Mouse (Mus musculus) neural tube, embryonic 11.5 days (tissue): Measurements from ENCODE around the gene Opcml. TPM values are rescaled to one million over a fixed set of nuclear protein-coding genes. Genes with fewer than 3 reads are reported as not detected.
A peak's percentile ranks its signal among the peaks of the same experiment; 100 is the strongest.

Experiments
- ATAC-seq: fragments of 200-750 bp; cut with Nextera tagmentation; 2 replicates; pipeline ENCODE4 v1.8.0; 2017; ENCODE audit warnings: moderate number of reproducible peaks, mild to moderate bottlenecking, moderate TSS enrichment, moderate library complexity; ENCODE audit not compliant: insufficient read depth, low FRiP score, low TSS enrichment
- DNase-seq: peaks from one replicate; pipeline ENCODE4 v3.0.0-alpha.2; 2015; ENCODE audit warnings: low spot score
- H3K27ac ChIP-seq: fragments of 300-500 bp; sonication (generic); 2 replicates; pipeline ENCODE4 v1.5.1; 2014; ENCODE audit warnings: low read depth, mild to moderate bottlenecking, low read length
- H3K27me3 ChIP-seq: fragments of 300-500 bp; sonication (generic); 2 replicates; pipeline ENCODE4 v1.6.1; 2014; ENCODE audit warnings: mild to moderate bottlenecking, low read length, mixed read lengths; ENCODE audit not compliant: control insufficient read depth, insufficient read depth
- H3K36me3 ChIP-seq: fragments of 300-500 bp; sonication (generic); 2 replicates; pipeline ENCODE4 v1.6.1; 2014; ENCODE audit warnings: mild to moderate bottlenecking, low read length, moderate library complexity, mixed read lengths; ENCODE audit not compliant: control insufficient read depth, insufficient read depth
- H3K4me1 ChIP-seq: fragments of 300-500 bp; sonication (generic); 2 replicates; pipeline ENCODE4 v1.6.1; 2014; ENCODE audit warnings: low read length, mixed read lengths; ENCODE audit not compliant: control insufficient read depth, insufficient read depth
- H3K4me2 ChIP-seq: fragments of 300-500 bp; sonication (generic); 2 replicates; pipeline ENCODE4 v1.6.1; 2014; ENCODE audit warnings: low read depth, mild to moderate bottlenecking, moderate library complexity
- H3K4me3 ChIP-seq: fragments of 300-500 bp; sonication (generic); 2 replicates; pipeline ENCODE4 v1.5.1; 2014; ENCODE audit warnings: low read depth, low read length
- H3K9ac ChIP-seq: fragments of 300-500 bp; sonication (generic); 2 replicates; pipeline ENCODE4 v1.6.1; 2014; ENCODE audit warnings: mild to moderate bottlenecking, low read length
- H3K9me3 ChIP-seq: fragments of 300-500 bp; sonication (generic); 2 replicates; pipeline ENCODE4 v1.6.1; 2016; ENCODE audit warnings: low read length; ENCODE audit not compliant: control insufficient read depth
- WGBS: fragments of 180-500 bp; shearing (Covaris S2); extraction: QIAGEN DNeasy Blood & Tissue Kit; methylation state at CpG from one replicate; pipeline ENCODE4 v1.1.7; 2014; 5-methylcytosine and 5-hydroxymethylcytosine counted together
- polyA plus RNA-seq: library from polyadenylated mRNA; unstranded; fragments of >200 nt; fragmentation: Nextera tagmentation; extraction: Ambion mirVana; gene quantifications from 2 replicates; pipeline ENCODE4 v1.2.1, GENCODE M21; 2014

Opcml gene
- polyA plus RNA-seq, 1 experiment from 2014 or later = 3.6 TPM

GRCm38 (mm10) chr9:28080694-28081093 lies 290.1 kb downstream of the Opcml start:
- Histone ChIP-seq H3K4me1 (peaks cover 5% of the 10 kb centered on the region), H3K4me3 (no peak overlapping the region), H3K9me3 (no peaks in the 10 kb centered on the region), H3K36me3 (no peaks in the 10 kb centered on the region), H3K9ac (no peak overlapping the region), H3K27me3 (no peaks in the 10 kb centered on the region), H3K27ac (no peak overlapping the region), H3K4me2 (no peak overlapping the region)
- DNase-seq = no peak
- WGBS = 58% methylated on average over 4 of the region's 4 CpGs
- ATAC-seq = no peak

- Histone ChIP-seq H3K4me3 (no peak overlapping the region), H3K27me3 (no peaks in the 10 kb centered on the region), H3K4me1 (peaks cover 5% of the 10 kb centered on the region), H3K27ac (no peak overlapping the region), H3K4me2 (no peak overlapping the region), H3K9me3 (no peaks in the 10 kb centered on the region), H3K36me3 (no peaks in the 10 kb centered on the region), H3K9ac (no peak overlapping the region)
- WGBS = 84% methylated on average over 3 of the region's 3 CpGs
- DNase-seq (no peak), ATAC-seq (no peak)
Observed at GRCm38 (mm10) chr9:28083754-28084153, 293.2 kb downstream of the Opcml start.

GRCm38 (mm10) chr9:28084273-28084726 lies 293.7 kb downstream of the Opcml start:
- no peak overlapping the region for H3K4me2 ChIP-seq
- no peak overlapping the region for H3K27ac ChIP-seq
- no peak overlapping the region for H3K9ac ChIP-seq
- no peaks in the 10 kb centered on the region for H3K9me3 ChIP-seq
- no peaks in the 10 kb centered on the region for H3K36me3 ChIP-seq
- H3K27me3 ChIP-seq = no peaks in the 10 kb centered on the region
- WGBS = 23% methylated on average over 2 of the region's 2 CpGs
- H3K4me3 ChIP-seq = no peak overlapping the region
- peaks cover 5% of the 10 kb centered on the region for H3K4me1 ChIP-seq
- 0 out of 2 replicates have a peak, but pooled peaks have one; percentile 27 for ATAC-seq
- no peak for DNase-seq

GRCm38 (mm10) chr9:28091395-28091794 lies 300.8 kb downstream of the Opcml start:
- Histone ChIP-seq H3K9me3 (no peaks in the 10 kb centered on the region), H3K36me3 (no peaks in the 10 kb centered on the region), H3K4me3 (no peak overlapping the region), H3K4me1 (no peaks in the 10 kb centered on the region), H3K4me2 (no peak overlapping the region), H3K27ac (no peak overlapping the region), H3K9ac (no peak overlapping the region), H3K27me3 (no peaks in the 10 kb centered on the region)
- DNase-seq (no peak), ATAC-seq (no peak)
- 18% methylated on average over 1 of the region's 1 CpGs for WGBS

- no peaks in the 10 kb centered on the region for H3K27me3 ChIP-seq
- H3K4me2 ChIP-seq = no peak overlapping the region
- no peak overlapping the region for H3K9ac ChIP-seq
- no peaks in the 10 kb centered on the region for H3K36me3 ChIP-seq
- H3K9me3 ChIP-seq = no peaks in the 10 kb centered on the region
- no peak for ATAC-seq
- H3K27ac ChIP-seq = no peak overlapping the region
- H3K4me1 ChIP-seq = no peaks in the 10 kb centered on the region
- no peak for DNase-seq
- no peak overlapping the region for H3K4me3 ChIP-seq
- 92% methylated on average over 4 of the region's 4 CpGs for WGBS
Observed at GRCm38 (mm10) chr9:28094722-28095121, 304.1 kb downstream of the Opcml start.

GRCm38 (mm10) chr9:28096204-28096603 lies 305.6 kb downstream of the Opcml start:
- DNase-seq = no peak
- ATAC-seq = no peak
- H3K4me3 ChIP-seq = no peak overlapping the region
- no peak overlapping the region for H3K4me2 ChIP-seq
- H3K36me3 ChIP-seq = no peaks in the 10 kb centered on the region
- no peaks in the 10 kb centered on the region for H3K9me3 ChIP-seq
- 95% methylated on average over 2 of the region's 2 CpGs for WGBS
- H3K9ac ChIP-seq = no peak overlapping the region
- H3K27me3 ChIP-seq = no peaks in the 10 kb centered on the region
- H3K27ac ChIP-seq = no peak overlapping the region
- no peaks in the 10 kb centered on the region for H3K4me1 ChIP-seq

GRCm38 (mm10) chr9:28101981-28102380 lies 311.4 kb downstream of the Opcml start:
- no peak overlapping the region for H3K27ac ChIP-seq
- no peak overlapping the region for H3K4me2 ChIP-seq
- no peak overlapping the region for H3K9ac ChIP-seq
- H3K4me1 ChIP-seq = no peaks in the 10 kb centered on the region
- H3K9me3 ChIP-seq = no peaks in the 10 kb centered on the region
- H3K27me3 ChIP-seq = no peaks in the 10 kb centered on the region
- DNase-seq (no peak), ATAC-seq (no peak)
- H3K4me3 ChIP-seq = no peak overlapping the region
- H3K36me3 ChIP-seq = no peaks in the 10 kb centered on the region

- Histone ChIP-seq H3K27me3 (no peaks in the 10 kb centered on the region), H3K9me3 (no peaks in the 10 kb centered on the region), H3K4me1 (no peaks in the 10 kb centered on the region), H3K4me3 (no peak overlapping the region), H3K4me2 (no peak overlapping the region), H3K9ac (no peak overlapping the region), H3K27ac (no peak overlapping the region), H3K36me3 (no peaks in the 10 kb centered on the region)
- 79% methylated on average over 2 of the region's 2 CpGs for WGBS
- ATAC-seq = no peak
- DNase-seq = no peak
Observed at GRCm38 (mm10) chr9:28121858-28122257, 331.3 kb downstream of the Opcml start.

GRCm38 (mm10) chr9:28128735-28129134 lies 338.2 kb downstream of the Opcml start:
- 73% methylated on average over 1 of the region's 1 CpGs for WGBS

More at GRCm38 (mm10) chr9:28128735-28129134, 338.2 kb downstream of the Opcml start:
- Histone ChIP-seq H3K4me1 (no peaks in the 10 kb centered on the region), H3K27ac (no peak overlapping the region), H3K36me3 (no peaks in the 10 kb centered on the region), H3K4me3 (no peak overlapping the region), H3K4me2 (no peak overlapping the region), H3K9ac (no peak overlapping the region), H3K27me3 (no peaks in the 10 kb centered on the region), H3K9me3 (no peaks in the 10 kb centered on the region)
- ATAC-seq (no peak), DNase-seq (no peak)
